Mouse (Mus musculus): ENCODE results near the gene Xpo5. TPM values are rescaled to one million over a fixed set of nuclear protein-coding genes. Genes with fewer than 3 reads are reported as not detected.

Xpo5 gene
- total RNA-seq, 2 experiments from 2014 or later, result 20.8 to 21.7 TPM

GRCm38 (mm10) chr17:46253452-46254084 lies 51.0 kb downstream of the Xpo5 start, which contains the start of gene Lrrc73:
Lrrc73 (plus strand) TSS chr17:46253531.
- DNase-seq, result peak; percentile 91 to 95
- intact Hi-C loops (cut with DNase I), result loop anchor here (5.0 kb wide), 1 partner anchor 521 kb away; the partner anchor contains the start of gene 1600014C23Rik

DNA sequence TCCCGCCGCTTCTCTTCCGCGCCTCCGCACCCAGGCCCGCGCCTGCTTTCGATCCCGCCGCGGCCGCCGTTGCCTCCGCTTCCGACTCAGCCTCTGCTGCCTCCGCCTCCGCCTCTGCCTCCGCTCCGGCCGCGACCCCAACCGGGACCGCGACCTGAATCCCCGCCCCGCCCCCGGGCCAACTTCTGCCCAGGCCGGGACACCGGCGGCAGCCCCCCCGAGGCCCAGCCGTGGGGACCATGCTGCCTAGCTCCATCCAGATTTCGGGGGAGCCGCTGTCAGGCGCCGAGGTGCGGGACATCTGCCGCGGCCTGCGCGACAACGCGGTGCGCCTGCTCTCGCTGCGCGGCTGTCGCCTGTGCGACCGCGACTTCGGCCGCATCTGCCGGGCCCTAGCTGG lies 51.5 kb downstream of the Xpo5 start:
- DNase-seq, result no peak
- intact Hi-C loops (cut with DNase I), result loop anchor here (5.0 kb wide), 1 partner anchor 522 kb away; the partner anchor contains the start of gene 1600014C23Rik

DNA sequence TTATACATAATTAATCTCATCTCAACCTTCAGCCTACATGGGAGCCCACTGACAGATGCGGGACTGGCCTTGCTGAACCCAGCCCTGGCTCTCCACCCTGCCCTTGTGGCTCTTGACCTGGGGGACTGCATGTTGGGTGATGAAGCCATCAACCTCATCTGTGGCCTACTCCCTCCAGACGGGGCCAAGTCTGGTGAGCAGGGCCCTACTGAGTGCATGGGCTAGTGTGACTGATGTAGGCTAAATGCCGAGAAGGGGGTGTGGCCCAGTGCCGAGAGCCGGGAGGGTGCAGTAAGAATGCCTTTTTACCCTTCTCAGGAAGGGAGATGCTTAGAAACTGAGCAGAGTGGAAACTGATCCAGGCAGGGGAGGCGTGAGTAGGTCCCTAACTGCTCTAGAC lies 52.6 kb downstream of the Xpo5 start:
- DNase-seq, result no peak
- intact Hi-C loops (cut with DNase I), result no loop called here

GRCm38 (mm10) chr17:46258279-46259053 lies 55.9 kb downstream of the Xpo5 start:
- intact Hi-C loops (cut with DNase I), result no loop called here
- no peak for DNase-seq

DNA sequence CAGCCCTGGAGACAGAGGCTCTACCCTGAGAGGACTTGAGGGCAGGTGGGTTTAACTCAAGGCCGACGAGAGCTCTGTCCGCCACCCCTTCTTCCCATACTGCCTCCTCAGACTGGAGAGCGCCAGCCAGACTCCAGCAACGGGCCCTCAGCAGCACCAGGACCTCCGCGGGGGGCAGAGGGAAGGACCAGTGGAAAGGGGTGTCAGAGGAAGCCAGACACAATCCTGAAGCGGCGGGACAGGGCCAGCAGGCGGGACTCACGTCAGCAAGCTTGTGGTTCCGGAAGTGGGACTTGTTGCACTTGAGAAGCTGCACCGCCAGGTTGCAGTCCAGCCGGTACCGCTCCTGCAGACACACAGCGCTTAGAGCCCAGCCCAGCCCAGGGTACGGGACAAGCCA lies 57.1 kb downstream of the Xpo5 start:
- intact Hi-C loops (cut with DNase I), result no loop called here
- no peak for DNase-seq

DNA sequence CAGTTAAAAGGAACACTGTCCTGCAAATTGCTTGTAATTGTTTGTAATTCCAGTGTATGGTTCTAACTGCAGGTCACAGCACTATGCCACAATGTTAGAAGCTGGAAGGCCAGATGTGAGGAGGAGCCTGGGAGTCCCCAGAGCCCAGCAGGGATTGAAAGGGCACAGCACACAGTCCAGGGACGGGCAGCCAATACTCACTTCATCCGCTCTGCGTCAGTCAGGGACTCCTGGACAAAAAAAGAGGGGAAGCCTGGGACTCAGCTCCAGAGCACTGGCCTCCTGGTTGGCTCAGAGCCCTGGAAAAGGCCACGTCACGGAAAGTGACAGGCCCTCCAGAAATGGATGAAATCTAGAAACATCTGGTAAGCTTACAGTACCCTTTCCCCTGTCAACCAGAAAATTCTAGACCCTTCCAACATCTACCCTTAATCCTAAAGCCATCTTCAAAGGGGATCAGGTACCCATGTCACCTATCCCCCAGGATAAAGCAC lies 59.7 kb downstream of the Xpo5 start:
- peak in 1 of 2 experiments; percentile 43 for DNase-seq
- intact Hi-C loops (cut with DNase I), result no loop called here

DNA sequence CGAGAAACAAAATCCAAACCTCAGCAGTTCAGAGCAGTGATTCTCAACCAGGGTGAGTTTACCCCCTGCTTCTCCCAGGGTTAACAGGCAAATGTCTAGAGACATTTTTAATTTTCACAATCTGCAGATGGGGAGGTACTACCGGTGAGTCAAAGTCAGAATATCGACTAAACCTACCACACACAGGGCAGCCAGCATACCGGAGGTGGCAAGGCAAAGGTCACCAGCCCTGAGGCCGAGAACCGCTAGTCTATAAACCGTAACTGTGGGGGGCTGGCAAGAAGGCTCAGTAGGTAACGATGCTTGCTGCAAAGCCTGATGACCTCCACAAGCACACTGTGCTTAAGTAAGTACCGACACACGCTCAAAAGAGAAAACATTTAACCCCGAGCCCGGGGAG lies 62.9 kb downstream of the Xpo5 start:
- no peak for DNase-seq
- intact Hi-C loops (cut with DNase I), result loop anchor here (5.0 kb wide), 1 partner anchor 117 kb away; the partner anchor contains the start of gene Zfp318

- intact Hi-C loops (cut with DNase I), result loop anchor here (1.0 to 5.0 kb wide), 2 partner anchors 32 to 116 kb away; partner anchors contain the start of gene Zfp318
- DNase-seq, result peak; percentile 82 to 88
Measured at GRCm38 (mm10) chr17:46265918-46266618, 63.5 kb downstream of the Xpo5 start.

DNA sequence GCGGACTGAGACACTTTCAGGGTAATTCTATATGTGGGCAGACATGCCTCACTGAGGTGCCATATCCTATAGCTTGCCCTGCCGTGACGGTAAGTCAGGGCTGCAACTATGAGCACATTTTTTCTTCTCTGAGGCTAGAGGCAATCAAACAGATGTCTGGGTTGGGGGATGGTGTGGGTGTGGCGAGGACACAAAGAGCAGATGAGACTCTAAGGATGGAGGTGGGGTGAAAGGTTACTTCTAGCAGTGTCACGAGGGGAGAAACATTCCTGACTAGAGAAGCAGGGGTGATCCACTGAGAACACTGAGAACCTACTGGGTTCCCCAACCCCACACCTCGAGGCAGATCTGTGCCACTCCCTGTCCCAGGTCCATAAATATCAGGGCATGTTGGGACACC lies 64.4 kb downstream of the Xpo5 start:
- intact Hi-C loops (cut with DNase I), result loop anchor here (1.0 to 5.0 kb wide), 2 partner anchors 31 to 115 kb away; partner anchors contain the start of gene Zfp318
- DNase-seq, result no peak

DNA sequence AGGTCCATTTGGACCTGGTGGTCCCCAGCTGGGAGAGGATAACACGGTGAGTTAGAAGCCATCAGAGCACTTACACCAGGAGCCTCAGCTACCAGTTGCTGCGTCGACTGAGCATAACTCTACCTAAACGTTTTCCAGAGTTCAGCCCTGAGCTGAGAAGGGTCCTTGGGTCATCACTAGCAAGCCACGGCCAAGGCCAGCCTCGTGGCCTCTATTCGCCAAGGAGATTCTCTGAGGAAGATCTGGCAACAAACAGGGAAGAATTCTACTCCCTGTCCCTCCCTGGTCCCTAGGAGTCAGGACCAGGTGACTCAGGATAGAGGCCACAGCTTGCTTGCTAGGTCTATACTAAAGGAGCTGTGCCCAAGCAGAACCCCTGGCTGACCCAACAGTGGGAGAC lies 64.9 kb downstream of the Xpo5 start:
- no peak for DNase-seq
- intact Hi-C loops (cut with DNase I), result loop anchor here (5.0 kb wide), 1 partner anchor 115 kb away; the partner anchor contains the start of gene Zfp318

DNA sequence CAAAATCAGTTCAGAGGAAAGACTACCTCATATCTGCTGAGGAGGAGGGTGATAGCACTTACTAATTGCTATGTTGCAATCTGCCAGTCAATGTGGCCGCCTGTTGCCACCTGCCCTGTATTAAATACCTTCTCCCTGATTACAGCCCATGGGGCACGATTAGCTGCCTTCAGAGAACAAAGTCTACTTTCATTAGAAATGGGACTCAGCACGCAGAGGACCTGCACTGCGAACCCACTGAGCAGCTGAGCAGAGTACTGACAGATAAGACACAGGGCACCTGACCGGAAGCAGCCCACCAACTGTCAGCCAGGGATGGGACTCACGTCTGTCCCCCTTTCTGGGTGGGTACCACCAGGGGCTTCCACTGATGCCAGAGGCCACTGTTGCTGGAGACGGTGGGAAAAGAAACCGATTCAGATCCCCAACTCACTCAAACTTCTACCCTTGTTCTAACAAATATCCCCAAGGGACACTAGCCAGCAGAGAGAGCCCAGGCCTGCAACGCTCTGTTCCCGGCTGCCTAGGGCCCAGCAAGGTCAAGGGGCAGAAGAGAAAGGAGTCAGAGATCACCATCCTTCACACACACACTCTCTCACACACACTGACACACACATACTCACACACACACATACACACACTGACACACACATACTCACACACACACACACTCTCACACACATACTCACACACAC lies 65.6 kb downstream of the Xpo5 start:
- intact Hi-C loops (cut with DNase I), result loop anchor here (5.0 kb wide), 1 partner anchor 114 kb away; the partner anchor contains the start of gene Zfp318
- DNase-seq, result no peak

DNA sequence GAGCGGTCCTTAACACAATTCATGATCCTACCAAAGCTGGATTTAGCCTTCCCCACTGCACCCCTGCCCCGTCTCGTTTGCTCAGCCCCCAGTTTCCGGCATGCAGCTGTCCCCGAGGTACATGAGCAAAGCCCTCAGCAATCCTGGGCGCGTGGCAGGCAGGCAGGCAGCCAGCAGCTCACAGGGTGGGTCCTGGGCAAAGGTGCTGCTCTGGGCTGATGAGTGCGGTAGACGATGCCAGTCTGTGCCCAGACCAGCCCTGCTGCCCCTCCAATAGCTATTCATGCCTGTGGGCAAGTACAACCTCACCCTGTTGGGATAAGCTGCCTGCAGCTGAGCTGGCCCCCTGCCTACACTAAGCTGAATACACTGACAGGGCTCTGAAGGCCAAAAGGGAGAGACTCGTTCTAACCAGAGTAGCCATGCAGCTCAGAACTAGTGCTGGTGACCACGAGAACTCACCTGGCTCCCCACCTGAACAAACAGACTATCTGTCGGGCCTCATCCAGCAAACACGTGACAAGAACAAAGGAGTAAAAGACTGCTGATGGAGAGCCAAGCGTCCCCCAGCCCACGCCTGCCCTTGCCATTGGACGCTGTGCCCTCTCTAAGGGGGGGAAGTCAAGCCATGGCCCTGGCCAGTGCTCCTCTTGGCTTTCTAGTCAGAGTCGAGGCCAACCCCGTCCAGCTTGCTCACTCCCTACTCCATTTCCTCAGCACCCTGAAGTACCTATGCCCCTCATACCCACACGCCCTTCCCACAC lies 67.4 kb downstream of the Xpo5 start:
- DNase-seq, result peak; percentile 50 to 58
- intact Hi-C loops (cut with DNase I), result loop anchor here (5.0 kb wide), 1 partner anchor 112 kb away; the partner anchor contains the start of gene Zfp318

GRCm38 (mm10) chr17:46272058-46272457 lies 69.5 kb downstream of the Xpo5 start:
- intact Hi-C loops (cut with DNase I), result no loop called here
- DNase-seq, result peak in 1 of 2 experiments; percentile 2

DNA sequence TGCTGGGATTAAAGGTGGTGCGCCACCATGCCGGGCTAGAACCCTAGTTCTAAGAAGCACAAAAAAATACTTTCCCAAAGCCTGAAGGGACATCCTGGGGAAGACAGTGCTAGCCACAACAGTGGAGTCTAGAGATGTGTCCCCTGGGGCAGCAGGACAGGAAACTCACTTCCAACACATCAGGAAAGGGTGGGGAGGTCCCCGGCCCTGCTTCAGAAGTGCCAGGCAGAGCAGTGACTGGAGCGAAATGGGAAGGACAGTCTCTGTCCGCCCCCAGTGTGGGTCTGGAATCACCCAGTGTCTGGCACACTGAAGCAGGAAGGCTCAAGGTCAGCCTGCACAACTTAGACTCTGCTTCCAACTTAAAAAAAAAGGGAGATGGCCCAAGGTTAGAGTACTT lies 70.1 kb downstream of the Xpo5 start:
- intact Hi-C loops (cut with DNase I), result no loop called here
- peak in 1 of 2 experiments; percentile 36 for DNase-seq

DNA sequence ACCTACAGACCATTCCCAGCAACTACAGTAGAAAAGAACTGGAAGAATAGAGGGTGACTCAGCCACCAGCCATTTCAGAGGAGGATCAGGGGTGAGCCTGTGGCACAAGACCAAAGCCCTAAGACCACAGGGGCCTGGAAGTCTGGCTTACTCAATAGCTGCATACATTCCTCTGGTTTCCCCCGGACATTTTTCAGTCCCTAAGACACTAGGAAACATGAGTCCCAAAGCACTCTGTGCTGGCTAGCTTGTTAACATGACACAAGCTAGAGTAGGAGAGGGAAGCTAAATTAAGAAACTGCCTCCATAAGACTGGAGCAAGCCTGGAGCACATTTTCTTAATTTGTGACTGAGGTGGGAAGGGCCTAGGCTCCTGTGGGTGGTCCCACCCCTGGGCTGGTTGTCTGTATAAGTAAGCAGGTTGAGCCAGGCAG lies 71.2 kb downstream of the Xpo5 start:
- DNase-seq, result no peak
- intact Hi-C loops (cut with DNase I), result no loop called here

- intact Hi-C loops (cut with DNase I), result no loop called here
- no peak for DNase-seq
Measured at GRCm38 (mm10) chr17:46274465-46274864, 71.9 kb downstream of the Xpo5 start.

GRCm38 (mm10) chr17:46275034-46275433 lies 72.5 kb downstream of the Xpo5 start:
- intact Hi-C loops (cut with DNase I), result no loop called here
- DNase-seq, result no peak

- intact Hi-C loops (cut with DNase I), result no loop called here
- no peak for DNase-seq
Measured at GRCm38 (mm10) chr17:46275506-46275905, 72.9 kb downstream of the Xpo5 start.

- no peak for DNase-seq
- intact Hi-C loops (cut with DNase I), result no loop called here
Measured at GRCm38 (mm10) chr17:46277586-46277985, 75.0 kb downstream of the Xpo5 start.
